Mouse (Mus musculus) myocyte (in vitro differentiated cells): ENCODE data around the gene Map3k20. TPM values are rescaled to one million over a fixed set of nuclear protein-coding genes. Genes with fewer than 3 reads are reported as not detected.

Source experiments
- H3K27me3 ChIP-seq: one replicate; pipeline ENCODE4 v1.6.1; 2011; ENCODE audit not compliant: control insufficient read depth, insufficient read depth, insufficient read length
- H3K36me3 ChIP-seq: one replicate; pipeline ENCODE4 v1.6.1; 2011; ENCODE audit not compliant: control insufficient read depth, insufficient read depth
- H3K4me2 ChIP-seq: one replicate; pipeline ENCODE4 v1.6.1; 2011; ENCODE audit warnings: low read depth, control low read depth
- H3K4me3 ChIP-seq: one replicate; pipeline ENCODE4 v1.5.1; 2011; ENCODE audit warnings: mild to moderate bottlenecking, control low read depth, moderate library complexity
- H3K79me2 ChIP-seq: one replicate; pipeline ENCODE4 v1.6.1; 2011; ENCODE audit not compliant: control insufficient read depth, insufficient read depth
- H3ac ChIP-seq: one replicate; pipeline ENCODE4 v1.6.1; 2011; ENCODE audit not compliant: control insufficient read depth, insufficient read length
- CEBPB ChIP-seq: IDR thresholded peaks from 2 replicates; pipeline ENCODE4 v1.6.1; 2011; ENCODE audit warnings: mild to moderate bottlenecking, moderate library complexity; ENCODE audit not compliant: poor library complexity, insufficient read depth, severe bottlenecking
- E2F4 ChIP-seq: IDR thresholded peaks from one replicate; pipeline ENCODE4 v1.6.1; 2011; ENCODE audit warnings: mild to moderate bottlenecking, control low read depth, moderate library complexity; ENCODE audit not compliant: insufficient read depth
- MAX ChIP-seq: IDR thresholded peaks from one replicate; pipeline ENCODE4 v1.6.1; 2011; ENCODE audit warnings: low read depth, mild to moderate bottlenecking, control low read depth
- MYOD1 ChIP-seq, 3 experiments: IDR thresholded peaks; one replicate each; pipeline ENCODE4 v1.6.1; 2011; ENCODE audit warnings: control low read depth in 2 of 3, low read depth in 2 of 3, mild to moderate bottlenecking in 2 of 3, moderate library complexity in 1 of 3; ENCODE audit not compliant: insufficient read length in 2 of 3, control insufficient read depth in 1 of 3
- MYOG ChIP-seq, 3 experiments: IDR thresholded peaks; one replicate each; pipeline ENCODE4 v1.6.1; 2011; ENCODE audit warnings: control low read depth in 2 of 3, low read depth in 2 of 3, mild to moderate bottlenecking in 2 of 3; ENCODE audit not compliant: insufficient read length in 2 of 3, control insufficient read depth in 1 of 3, insufficient read depth in 1 of 3
- POLR2A ChIP-seq: IDR thresholded peaks from one replicate; pipeline ENCODE4 v1.6.1; 2011; ENCODE audit warnings: low read depth, mild to moderate bottlenecking, control low read depth, moderate library complexity; ENCODE audit not compliant: insufficient read length
- POLR2AphosphoS2 ChIP-seq: IDR thresholded peaks from one replicate; pipeline ENCODE4 v1.6.1; 2011; ENCODE audit warnings: low read depth, control low read depth; ENCODE audit not compliant: insufficient read length
- REST ChIP-seq: IDR thresholded peaks from one replicate; pipeline ENCODE4 v1.6.1; 2011; ENCODE audit warnings: mild to moderate bottlenecking, control low read depth, moderate library complexity; ENCODE audit not compliant: insufficient read depth, insufficient read length
- SRF ChIP-seq: IDR thresholded peaks from one replicate; pipeline ENCODE4 v1.6.1; 2011; ENCODE audit warnings: low read depth; ENCODE audit not compliant: control insufficient read depth, insufficient read length
- TCF12 ChIP-seq: IDR thresholded peaks from one replicate; pipeline ENCODE4 v1.6.1; 2011; ENCODE audit warnings: mild to moderate bottlenecking, control low read depth; ENCODE audit not compliant: poor library complexity, insufficient read depth, severe bottlenecking
- TCF3 ChIP-seq: IDR thresholded peaks from one replicate; pipeline ENCODE4 v1.6.1; 2011; ENCODE audit warnings: low read depth, control low read depth; ENCODE audit not compliant: insufficient read length
- USF1 ChIP-seq: IDR thresholded peaks from one replicate; pipeline ENCODE4 v1.6.1; 2011; ENCODE audit warnings: low read depth, mild to moderate bottlenecking, control low read depth, moderate library complexity
- polyA plus RNA-seq: library from polyadenylated mRNA; unstranded; fragments of >200 nt; fragmentation: generic; extraction: Trizol; gene quantifications from one replicate; pipeline ENCODE4 v1.2.1, GENCODE M21; 2012; ENCODE audit warnings: missing spikeins

The Map3k20 gene
- polyA plus RNA-seq, 1 experiment = 13.7 TPM

- no peak for TF ChIP-seq SRF
- TF ChIP-seq MYOD1 (IDR thresholded peaks at IDR 0.05; ENCODE audit: control insufficient read depth in 1 of 3, insufficient read length in 2 of 3, low read depth in 2 of 3) = no peak
- no peak for TF ChIP-seq CEBPB
- no peak for TF ChIP-seq TCF3
- no peak for TF ChIP-seq REST
- no peak for TF ChIP-seq POLR2AphosphoS2
- no peak for TF ChIP-seq MAX
- no peak for TF ChIP-seq TCF12
- TF ChIP-seq MYOG (IDR thresholded peaks at IDR 0.05; ENCODE audit: control insufficient read depth in 1 of 3, insufficient read depth in 1 of 3, insufficient read length in 2 of 3, low read depth in 2 of 3) = no peak
- TF ChIP-seq USF1 = no peak
- Histone ChIP-seq H3K4me2 (no peak overlapping the region), H3K4me3 (no peak overlapping the region), H3K36me3 (peaks cover 2% of the 10 kb centered on the region), H3K79me2 (no peaks in the 10 kb centered on the region), H3ac (no peak overlapping the region), H3K27me3 (no peaks in the 10 kb centered on the region)
These were observed 141.3 kb downstream of the Map3k20 start for GRCm38 (mm10) chr2:72426776-72427175.

GRCm38 (mm10) chr2:72427288-72427687 lies 141.9 kb downstream of the Map3k20 start:
- no peaks in the 10 kb centered on the region for H3K27me3 ChIP-seq
- H3K79me2 ChIP-seq = no peaks in the 10 kb centered on the region
- H3ac ChIP-seq = no peak overlapping the region
- no peak overlapping the region for H3K4me3 ChIP-seq
- H3K36me3 ChIP-seq = no peaks in the 10 kb centered on the region
- TF ChIP-seq USF1 = no peak
- no peak for TF ChIP-seq TCF3
- no peak for TF ChIP-seq TCF12
- TF ChIP-seq MYOD1 (IDR thresholded peaks at IDR 0.05; ENCODE audit: control insufficient read depth in 1 of 3, insufficient read length in 2 of 3, low read depth in 2 of 3) = no peak
- H3K4me2 ChIP-seq = no peak overlapping the region

DNA sequence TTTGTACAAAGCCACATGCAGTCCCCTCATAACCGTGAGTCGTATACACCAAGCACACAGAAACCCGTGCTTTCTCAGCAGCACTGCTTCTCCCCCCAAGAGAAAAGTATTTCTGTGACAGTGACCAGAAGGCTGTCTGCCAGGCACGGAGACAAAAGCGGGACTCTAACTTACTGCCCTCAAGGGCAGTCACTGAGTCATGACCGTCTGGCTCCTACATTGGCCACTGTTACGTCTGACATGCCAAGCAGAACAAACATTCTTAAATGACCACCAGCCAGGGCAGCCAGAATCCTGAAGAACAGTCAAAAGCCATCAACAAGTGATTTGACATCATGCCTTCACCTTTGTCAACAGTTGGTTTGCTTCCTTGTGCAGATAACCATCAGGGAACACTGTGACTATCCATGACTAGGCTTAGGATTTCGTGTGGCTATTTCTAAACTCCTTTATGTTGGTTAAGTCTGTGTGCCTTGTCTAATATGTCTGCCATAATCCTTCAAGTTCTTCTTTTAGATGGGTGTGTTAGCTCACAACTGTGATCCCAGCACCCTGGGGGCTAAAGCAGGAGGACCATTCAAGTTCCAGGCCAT lies 153.6 kb downstream of the Map3k20 start:
- Histone ChIP-seq H3K27me3 (no peaks in the 10 kb centered on the region), H3ac (no peak overlapping the region), H3K79me2 (no peaks in the 10 kb centered on the region), H3K36me3 (peaks cover 17% of the 10 kb centered on the region), H3K4me2 (no peak overlapping the region), H3K4me3 (no peak overlapping the region)
- no peak for TF ChIP-seq E2F4
- TF ChIP-seq TCF3 = no peak
- no peak for TF ChIP-seq POLR2AphosphoS2
- TF ChIP-seq POLR2A = no peak
- no peak for TF ChIP-seq MYOD1 (IDR thresholded peaks at IDR 0.05; ENCODE audit: control insufficient read depth in 1 of 3, insufficient read length in 2 of 3, low read depth in 2 of 3)
- TF ChIP-seq MYOG (IDR thresholded peaks at IDR 0.05; ENCODE audit: control insufficient read depth in 1 of 3, insufficient read depth in 1 of 3, insufficient read length in 2 of 3, low read depth in 2 of 3) = no peak
- no peak for TF ChIP-seq CEBPB
- no peak for TF ChIP-seq SRF
- no peak for TF ChIP-seq REST
- no peak for TF ChIP-seq MAX
- TF ChIP-seq TCF12 = no peak
- TF ChIP-seq USF1 = no peak

DNA sequence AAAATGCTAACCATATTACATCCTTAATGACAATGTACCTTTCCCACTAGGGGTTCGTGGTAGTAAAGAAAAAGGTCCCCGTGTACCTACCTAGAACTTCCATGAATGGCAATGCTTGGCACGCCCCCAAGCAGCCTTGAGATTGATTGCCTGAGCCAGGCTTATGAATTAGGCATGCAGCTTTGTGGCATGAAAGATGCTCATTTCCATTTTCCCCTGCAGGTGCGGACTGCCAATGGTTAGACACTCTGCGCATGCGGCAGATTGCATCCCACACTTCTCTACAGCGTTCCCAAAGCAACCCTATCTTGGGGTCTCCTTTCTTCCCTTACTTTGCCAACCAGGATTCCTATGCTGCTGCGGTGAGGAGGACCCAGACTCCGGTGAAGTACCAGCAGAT lies 155.6 kb downstream of the Map3k20 start:
- H3K36me3 ChIP-seq = peaks cover 11% of the 10 kb centered on the region
- no peak overlapping the region for H3ac ChIP-seq
- H3K27me3 ChIP-seq = no peaks in the 10 kb centered on the region
- H3K4me2 ChIP-seq = no peak overlapping the region
- H3K4me3 ChIP-seq = no peak overlapping the region
- TF ChIP-seq TCF12 = no peak
- TF ChIP-seq TCF3 = no peak
- TF ChIP-seq REST = no peak
- TF ChIP-seq POLR2AphosphoS2 = no peak
- TF ChIP-seq MYOD1 (IDR thresholded peaks at IDR 0.05; ENCODE audit: control insufficient read depth in 1 of 3, insufficient read length in 2 of 3, low read depth in 2 of 3) = no peak
- TF ChIP-seq USF1 = no peak
- no peak for TF ChIP-seq POLR2A
- no peak for TF ChIP-seq SRF
- TF ChIP-seq MYOG (IDR thresholded peaks at IDR 0.05; ENCODE audit: control insufficient read depth in 1 of 3, insufficient read depth in 1 of 3, insufficient read length in 2 of 3, low read depth in 2 of 3) = no peak
- TF ChIP-seq CEBPB = no peak
- TF ChIP-seq MAX = no peak
- TF ChIP-seq E2F4 = no peak
- no peaks in the 10 kb centered on the region for H3K79me2 ChIP-seq

DNA sequence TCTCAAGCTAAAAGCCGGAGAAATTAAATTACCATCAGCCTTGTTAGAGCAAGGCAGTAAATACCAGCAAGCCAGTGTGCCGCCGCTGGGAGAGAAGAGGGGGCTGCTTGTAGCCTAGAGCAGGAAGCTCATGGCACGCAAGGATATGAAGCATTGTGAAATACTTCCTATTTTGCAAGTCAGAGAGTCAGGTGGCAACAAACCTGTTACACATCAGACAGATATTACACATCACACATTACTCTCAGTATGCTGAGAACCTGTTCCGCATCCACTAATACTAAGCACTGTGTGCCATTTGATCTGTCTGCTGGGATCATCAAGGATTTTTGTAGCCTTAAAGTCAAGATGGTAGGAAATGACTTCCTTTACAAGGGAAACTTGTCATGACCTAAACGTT lies 157.4 kb downstream of the Map3k20 start:
- Histone ChIP-seq H3K36me3 (peaks cover 8% of the 10 kb centered on the region), H3K4me2 (no peak overlapping the region), H3ac (no peak overlapping the region), H3K4me3 (no peak overlapping the region), H3K79me2 (no peaks in the 10 kb centered on the region), H3K27me3 (no peaks in the 10 kb centered on the region)
- TF ChIP-seq POLR2AphosphoS2 (no peak), MYOD1 (IDR thresholded peaks at IDR 0.05; ENCODE audit: control insufficient read depth in 1 of 3, insufficient read length in 2 of 3, low read depth in 2 of 3) (no peak), MYOG (IDR thresholded peaks at IDR 0.05; ENCODE audit: control insufficient read depth in 1 of 3, insufficient read depth in 1 of 3, insufficient read length in 2 of 3, low read depth in 2 of 3) (no peak), CEBPB (no peak), REST (no peak), SRF (no peak), POLR2A (no peak), TCF12 (no peak), E2F4 (no peak), USF1 (no peak), TCF3 (no peak)
